Comparison of ENCODE assay signal across 11 mouse cellular contexts in the genomic region with DNA sequence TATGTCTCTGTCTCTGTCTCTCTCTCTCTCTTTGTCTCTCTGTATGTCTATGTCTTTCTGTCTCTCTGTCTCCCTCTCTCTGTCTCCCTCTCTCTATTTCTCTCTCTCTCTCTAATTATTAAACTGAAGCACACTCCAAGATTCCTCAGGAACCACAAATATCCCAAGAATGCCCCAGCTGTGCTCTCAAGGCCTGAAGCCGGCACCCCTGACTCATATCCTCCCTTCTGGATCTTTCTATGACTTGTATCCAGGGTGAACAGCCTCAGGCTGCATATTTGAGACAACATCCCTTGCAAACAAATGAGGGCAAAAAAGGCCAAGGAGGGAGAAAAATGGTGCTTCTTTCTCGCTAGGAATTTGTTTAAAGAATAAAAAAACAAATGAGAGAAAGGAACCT. TPM values are rescaled to one million over a fixed set of nuclear protein-coding genes. Genes with fewer than 3 reads are reported as not detected.
DNase-seq lines count a peak whose midpoint lies in the region; ATAC-seq and TF ChIP-seq lines count a peak whose summit lies in the region.
"Had no signal": no experiment of that assay in that cellular context is flagged by ENCODE, and none has a peak within 500 bp of the region (broad histone marks: within the 10 kb centered on the region; RNA-seq: fewer than 3 reads in every experiment).

A gene (plus strand): TSS at position 2 of the 400 bp plus-strand sequence.

- no peak for TF ChIP-seq CTCF in gastrocnemius, adult 2 months (IDR thresholded peaks at IDR 0.05)
- no peak for TF ChIP-seq CTCF in forebrain, postnatal 0 days (IDR thresholded peaks at IDR 0.05; ENCODE audit: low read depth)

- no peaks in the 10 kb centered on the region for H3K27me3 ChIP-seq in forebrain, postnatal 0 days (ENCODE audit: insufficient read depth, low read length)

- no peak within 1 kb of the TSS for H3K4me3 ChIP-seq in gastrocnemius, adult 2 months
- no peak within 1 kb of the TSS for H3K4me3 ChIP-seq in forebrain, postnatal 0 days (ENCODE audit: low read depth, low read length)

- H3K36me3 ChIP-seq in forebrain, postnatal 0 days (ENCODE audit: insufficient read depth): no peaks in the 10 kb centered on the region

- no peak for DNase-seq in gastrocnemius, adult 2 months
- DNase-seq in gastrocnemius, postnatal 14 days: no peak
- peak; percentile 55 for DNase-seq in urinary bladder, postnatal 14 days (ENCODE audit: low spot score)
- no peak for DNase-seq in urinary bladder, postnatal 25 days (ENCODE audit: low spot score)
- DNase-seq in kidney, postnatal 4 days: peak; percentile 43 to 63
- no peak for DNase-seq in cerebellum, adult 9-10 months
- DNase-seq in cerebellum, adult 11 months: no peak
- no peak for DNase-seq in forebrain, postnatal 0 days
- DNase-seq: left cerebral cortex, postnatal 4 days had no signal

- peak within 1 kb of the TSS; percentile 71 for H3K27ac ChIP-seq in gastrocnemius, adult 2 months
- H3K27ac ChIP-seq in forebrain, postnatal 0 days (ENCODE audit: low read depth, low read length): no peak within 1 kb of the TSS

- 62% methylated on average over 2 of the region's 2 CpGs for WGBS in forebrain, postnatal 0 days

- intact Hi-C loops in gastrocnemius, adult 2 months (cut with DNase I): no loop called here
- intact Hi-C loops in gastrocnemius, postnatal 14 days (cut with DNase I; ENCODE audit: low total_unique reads): no loop called here

- no peak within 1 kb of the TSS for H3K9ac ChIP-seq in forebrain, postnatal 0 days

- H3K9me3 ChIP-seq in forebrain, postnatal 0 days (ENCODE audit: low read length): no peaks in the 10 kb centered on the region

- no peak within 1 kb of the TSS for H3K4me2 ChIP-seq in forebrain, postnatal 0 days (ENCODE audit: low read depth)

- no peak for ATAC-seq in forebrain, postnatal 0 days
- ATAC-seq: midbrain, embryonic 16.5 days had no signal

- H3K4me1 ChIP-seq in forebrain, postnatal 0 days (ENCODE audit: insufficient read depth): no peaks in the 10 kb centered on the region

RNA-seq across cellular contexts. Expression of the gene that starts here (rescaled TPM):
- not detected for total RNA-seq in gastrocnemius, adult 2 months (2021)
- total RNA-seq in gastrocnemius, postnatal 14 days (2021): not detected
- total RNA-seq in forebrain, postnatal 0 days (2014; rRNA removed): not detected in 2 replicates
- not detected in 2 replicates for polyA plus RNA-seq in forebrain, postnatal 0 days (2015; fragmentation: Nextera tagmentation; extraction: Ambion mirVana)
- total RNA-seq: common myeloid progenitor, adult 5-6 weeks; left cerebral cortex, postnatal 4 days had no signal
- polyA plus RNA-seq: midbrain, embryonic 16.5 days had no signal

Comparison
In these comparisons a context has a peak if more than half of its experiments do, and no peak if none do; other contexts are left out.
1. DNase-seq: peak in urinary bladder, postnatal 14 days (single experiment) and kidney, postnatal 4 days (2 of 2); none in gastrocnemius, adult 2 months (single experiment), gastrocnemius, postnatal 14 days (single experiment), urinary bladder, postnatal 25 days (single experiment), cerebellum, adult 9-10 months (single experiment), cerebellum, adult 11 months (single experiment) and forebrain, postnatal 0 days (single experiment).